Mouse (Mus musculus) CD4-positive helper T cell, adult 2 months (primary cell): Measurements from ENCODE around the gene AC134908.4.
"Not testable (repeated sequence)": the region's sequence is repeated elsewhere in the genome, so short reads cannot be mapped to it uniquely, and the experiment has no call there.

Experiments
- DNase-seq: peaks from one replicate; pipeline ENCODE4 v3.0.0-alpha.2; 2012; ENCODE audit warnings: low read depth, missing footprints, low spot score

Gene AC134908.4

DNA sequence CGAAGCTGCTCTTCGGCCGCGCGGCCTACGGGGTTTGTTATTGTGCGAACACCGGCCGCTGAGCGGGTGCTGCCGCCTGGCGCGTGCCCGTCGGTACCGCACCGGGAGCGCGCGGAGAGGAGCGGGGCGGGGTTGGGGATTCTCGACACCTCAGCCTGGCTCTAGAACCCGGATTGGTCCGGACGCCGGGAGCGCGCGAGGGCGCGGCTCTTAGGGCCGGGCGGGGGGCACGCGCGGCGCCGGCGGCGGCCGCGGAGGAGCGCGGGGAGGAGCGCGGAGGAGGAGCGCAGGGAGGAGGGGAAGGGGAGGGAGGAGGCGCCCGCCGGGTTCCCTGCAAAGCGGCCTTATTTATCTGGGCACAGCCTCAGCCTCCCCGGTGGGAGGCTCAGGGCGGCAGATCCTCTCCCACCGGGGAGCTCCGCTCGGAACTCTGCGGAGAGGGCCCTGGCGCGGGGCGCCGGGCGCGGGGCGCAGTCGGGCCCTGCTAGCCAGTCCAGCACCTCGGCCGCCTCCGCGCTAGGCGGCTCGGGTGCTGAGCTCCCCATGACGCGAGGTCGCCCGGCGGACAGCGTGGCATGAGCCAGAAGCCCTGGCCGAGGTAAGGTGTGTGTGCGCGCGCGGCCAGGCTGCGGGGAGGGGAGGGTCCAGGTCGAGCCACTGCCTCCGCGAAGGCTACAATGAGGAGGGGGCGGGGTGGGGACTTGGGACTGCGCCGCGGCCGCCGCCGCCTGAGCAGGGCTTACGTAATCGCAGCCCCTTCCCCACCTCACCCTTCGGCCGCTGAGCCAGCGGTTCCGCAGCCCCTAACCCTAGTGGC lies 13.5 kb upstream of the AC134908.4 start, which contains the start of gene Fbxl16:
Fbxl16 (plus strand) TSS at position 297 of the 817 bp plus-strand sequence.
- DNase-seq, result peak; percentile 49

DNA sequence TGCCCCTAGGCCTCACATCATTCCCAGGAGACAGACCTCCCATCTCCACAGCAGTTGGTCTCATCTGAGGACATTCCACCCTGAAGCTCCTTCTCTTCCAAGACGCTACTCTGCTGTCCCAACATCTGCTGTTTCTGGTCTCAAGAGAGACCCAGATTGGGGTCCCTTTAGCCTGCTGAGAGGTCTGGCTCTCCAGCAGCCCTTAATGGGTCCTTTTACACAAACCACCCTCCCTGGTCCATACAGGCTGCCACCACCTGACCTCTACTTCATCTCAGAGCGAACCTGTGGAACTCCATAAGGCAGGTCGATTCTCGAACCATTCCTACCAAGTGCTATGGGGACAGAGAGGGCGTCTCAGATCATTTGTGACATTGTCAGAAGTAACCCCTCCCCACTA lies 12.6 kb upstream of the AC134908.4 start:
- no peak for DNase-seq

GRCm38 (mm10) chr17:25807452-25807851 lies 12.0 kb upstream of the AC134908.4 start:
- not testable (repeated sequence) for DNase-seq

- DNase-seq, result no peak
Measured at GRCm38 (mm10) chr17:25806507-25806906, 11.0 kb upstream of the AC134908.4 start.

- no peak for DNase-seq
Measured at GRCm38 (mm10) chr17:25802825-25803517, 7.5 kb upstream of the AC134908.4 start.

- peak; percentile 82 for DNase-seq
Measured at GRCm38 (mm10) chr17:25801029-25801428, 5.6 kb upstream of the AC134908.4 start.

DNA sequence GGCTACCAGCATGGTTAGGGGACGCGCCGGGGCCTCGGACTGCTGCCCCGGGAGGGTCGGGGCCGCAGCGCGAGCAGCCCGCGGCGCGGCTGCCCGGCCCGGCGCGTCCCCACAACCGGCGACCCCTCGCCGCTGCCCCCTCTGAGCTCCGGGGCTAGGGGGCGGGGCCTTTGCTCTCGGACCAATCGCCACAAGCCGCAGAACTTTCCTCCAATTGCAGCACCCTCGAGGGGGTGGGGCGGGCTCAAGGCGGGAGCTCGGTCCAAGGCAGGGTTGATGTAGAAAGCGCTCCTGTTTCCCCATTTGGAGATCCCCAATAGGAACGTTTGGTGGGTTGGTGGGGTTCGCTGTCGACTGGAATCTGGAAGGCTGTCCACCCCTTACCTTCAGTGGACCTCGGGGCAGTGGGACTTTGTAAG lies 1.5 kb upstream of the AC134908.4 start, which contains the start of gene Metrn:
Metrn (minus strand) TSS at position 186 of the 419 bp plus-strand sequence.
- DNase-seq, result peak; percentile 84

DNA sequence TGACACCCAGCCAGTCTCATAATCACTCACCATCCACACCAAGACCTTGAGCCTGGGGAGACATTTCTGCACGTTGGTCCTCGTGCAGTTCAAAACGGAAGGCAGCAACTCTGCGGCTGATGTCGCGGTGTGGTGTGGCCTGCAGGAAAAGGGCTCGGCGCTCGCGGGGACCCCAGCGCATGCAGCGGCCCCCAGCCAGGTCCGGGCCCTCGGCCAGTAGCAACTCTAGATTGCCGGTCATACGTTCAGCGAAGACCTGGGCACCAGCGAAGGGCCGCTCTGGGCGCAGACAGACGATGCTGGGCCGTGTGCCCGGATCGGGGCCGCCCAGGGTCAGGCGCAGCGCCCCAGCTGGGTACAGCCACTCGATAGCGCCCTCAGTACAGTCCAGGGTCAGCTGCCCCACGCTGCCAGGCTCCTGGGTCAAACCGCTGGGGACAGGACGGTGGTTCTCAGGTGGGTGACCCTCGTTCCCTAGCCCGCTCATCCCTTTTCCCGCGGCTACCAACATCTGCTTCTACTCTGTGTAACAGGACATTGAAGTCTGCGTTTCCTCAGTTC lies 832 bp upstream of the AC134908.4 start:
- no peak for DNase-seq

DNA sequence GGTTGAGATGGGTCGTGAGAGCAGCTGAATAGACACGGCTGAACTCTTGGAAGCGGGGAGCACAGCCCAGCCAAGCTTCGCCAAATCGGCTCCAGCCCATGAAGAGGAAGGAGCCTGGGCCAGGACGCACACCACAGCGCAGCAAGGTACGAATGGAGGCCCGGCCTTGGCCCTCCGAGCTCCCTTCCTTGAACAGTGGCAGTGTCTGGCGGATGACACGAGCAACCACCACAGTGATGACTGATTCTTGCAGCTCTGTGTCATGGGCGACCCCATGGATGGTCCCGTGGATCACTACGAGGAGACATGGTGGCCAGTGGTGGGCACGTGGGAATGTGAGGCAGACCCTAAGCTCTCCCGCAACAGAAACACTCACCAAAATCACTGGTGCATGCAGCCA lies 461 bp downstream of the AC134908.4 start:
- no peak for DNase-seq

DNA sequence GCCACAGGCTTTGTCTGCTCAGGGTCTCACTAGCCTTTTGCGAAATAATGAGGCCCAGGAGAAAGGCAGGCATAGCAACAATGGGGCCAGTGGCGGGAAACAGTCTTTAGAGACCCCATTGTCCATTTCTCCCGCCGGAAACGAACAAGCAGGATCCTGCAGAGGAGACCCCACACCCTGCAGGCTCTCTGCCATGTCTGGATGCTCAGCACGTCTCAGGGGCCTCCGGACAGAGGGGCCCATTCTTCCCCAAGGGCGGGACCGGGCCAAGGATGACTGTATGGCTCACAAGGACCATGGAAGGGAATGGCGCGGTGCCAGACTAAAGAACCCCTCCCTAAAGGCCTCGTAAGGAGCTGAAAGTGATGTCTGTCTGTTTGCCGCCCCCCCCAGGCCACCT lies 1.3 kb downstream of the AC134908.4 start:
- DNase-seq, result no peak

- peak; percentile 88 for DNase-seq
Measured at GRCm38 (mm10) chr17:25792615-25793014, 2.8 kb downstream of the AC134908.4 start, which contains the start of gene Fam173a. Fam173a (minus strand) TSS chr17:25792901.

- DNase-seq, result peak; percentile 90
Measured at GRCm38 (mm10) chr17:25791843-25792527, 3.5 kb downstream of the AC134908.4 start.

- no peak for DNase-seq
Measured at GRCm38 (mm10) chr17:25791320-25791842, 4.1 kb downstream of the AC134908.4 start.

DNA sequence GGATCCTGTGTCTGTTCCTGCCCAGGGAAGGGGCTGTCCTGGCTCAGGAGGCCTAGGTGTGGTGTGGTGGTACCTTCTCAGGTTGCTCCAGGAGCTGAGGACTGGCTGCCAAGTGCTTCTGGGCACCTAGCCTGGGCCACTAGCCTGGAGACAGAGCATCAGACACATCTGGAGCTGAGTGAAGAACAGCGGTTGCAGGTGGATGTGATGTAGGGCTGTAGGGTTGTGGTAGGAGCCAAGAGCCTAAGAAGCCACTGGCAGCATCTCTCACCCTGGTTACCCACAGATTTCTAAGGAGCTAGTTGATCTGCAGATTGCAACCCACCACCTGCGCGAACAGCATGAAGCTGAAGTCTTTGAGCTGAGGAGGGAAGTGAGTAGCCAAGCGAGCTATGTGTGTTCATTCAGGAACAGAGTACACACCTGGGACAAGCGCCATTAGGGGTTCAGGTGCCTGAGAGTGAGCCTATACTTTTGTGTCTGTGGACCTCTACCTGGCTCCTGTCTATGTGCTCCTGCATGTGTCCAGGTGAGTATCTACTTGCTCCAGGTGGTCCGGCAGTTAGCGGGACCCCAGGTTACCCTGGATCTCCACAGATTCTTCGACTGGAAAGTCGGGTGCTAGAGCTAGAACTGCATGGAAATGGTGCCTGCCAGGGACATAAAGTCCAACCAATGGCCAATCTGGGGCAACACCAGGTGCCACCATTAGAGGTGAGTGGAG lies 8.5 kb downstream of the AC134908.4 start:
- no peak for DNase-seq

DNA sequence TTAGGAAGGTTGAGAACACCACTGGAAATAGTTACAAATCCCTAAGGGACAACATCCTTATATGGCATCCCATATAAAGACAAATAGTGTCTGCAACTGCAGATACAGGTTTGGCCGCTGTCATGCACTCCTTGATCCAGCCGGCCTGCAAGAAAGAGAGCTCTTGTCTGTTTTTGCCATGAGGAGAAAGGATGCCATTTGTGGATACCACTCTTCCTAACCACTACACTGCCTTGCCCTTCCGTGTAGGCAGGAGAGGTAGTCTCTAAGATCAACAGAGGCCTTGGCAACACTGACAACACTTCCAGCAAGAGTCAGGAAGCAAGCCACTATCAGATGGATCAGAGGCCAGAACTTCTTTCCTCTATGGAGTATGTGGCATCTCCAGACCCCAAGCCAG lies 9.2 kb downstream of the AC134908.4 start, which contains the start of gene Ccdc78:
Ccdc78 (plus strand) TSS at position 301 of the 400 bp plus-strand sequence.
- no peak for DNase-seq

DNA sequence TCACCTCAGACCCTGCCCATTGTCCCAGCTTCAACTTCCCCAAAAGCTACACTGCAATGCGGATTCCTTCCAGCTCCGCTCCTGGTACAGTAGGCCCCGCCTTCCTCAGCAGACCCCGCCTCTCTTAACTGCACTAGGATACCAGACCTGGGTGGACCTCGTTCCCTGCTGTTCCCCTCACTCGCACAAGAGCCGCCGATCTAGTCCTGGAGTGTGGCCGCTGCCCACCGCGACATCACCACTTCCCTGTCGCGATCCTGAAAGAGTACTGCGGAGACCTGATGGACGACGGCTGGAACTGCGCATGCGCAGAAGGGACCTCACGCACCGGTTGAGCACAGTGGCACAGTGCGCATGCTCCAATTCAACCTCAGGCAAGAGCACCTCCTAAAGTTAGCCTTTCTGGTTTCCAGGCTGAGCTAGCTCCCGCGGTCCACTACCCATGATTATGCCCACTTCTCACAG lies 10.1 kb downstream of the AC134908.4 start, which contains the start of gene Haghl:
Haghl (minus strand) TSS at position 393 of the 465 bp plus-strand sequence.
- peak; percentile 94 for DNase-seq

DNA sequence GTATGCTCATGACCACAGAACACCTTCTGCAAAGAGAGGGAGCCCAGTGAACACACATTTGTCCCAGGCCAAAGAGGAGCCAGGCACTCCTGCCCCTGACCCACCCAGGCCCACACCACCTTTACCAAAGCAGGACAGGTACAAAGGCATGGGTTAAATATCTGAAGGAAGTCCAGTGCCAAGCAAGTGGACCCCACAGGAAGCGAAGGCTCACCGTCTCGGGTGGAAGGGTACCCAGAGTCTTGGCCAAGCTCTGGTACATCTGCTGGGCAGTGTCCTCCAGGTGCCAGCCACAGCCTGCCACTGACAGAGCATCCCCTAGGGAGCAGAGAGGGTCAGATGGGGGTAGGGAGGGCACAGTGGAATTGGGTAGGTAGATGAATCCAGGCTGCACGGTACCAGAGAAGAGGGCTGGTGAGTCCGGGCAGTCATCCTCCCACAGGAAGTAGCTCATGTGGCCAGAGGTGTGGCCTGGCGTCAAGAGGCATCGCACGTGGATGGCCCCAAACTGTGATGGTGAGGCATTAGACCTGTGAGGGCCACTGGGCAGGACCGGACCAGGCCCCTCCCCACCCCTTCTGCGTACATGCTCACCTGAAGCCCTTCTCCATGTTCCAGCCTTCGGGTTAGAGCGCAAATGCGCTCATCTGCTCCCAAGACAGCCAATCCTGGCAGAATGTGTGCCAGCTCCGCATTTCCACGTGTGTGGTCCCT lies 11.4 kb downstream of the AC134908.4 start:
- DNase-seq, result no peak

DNA sequence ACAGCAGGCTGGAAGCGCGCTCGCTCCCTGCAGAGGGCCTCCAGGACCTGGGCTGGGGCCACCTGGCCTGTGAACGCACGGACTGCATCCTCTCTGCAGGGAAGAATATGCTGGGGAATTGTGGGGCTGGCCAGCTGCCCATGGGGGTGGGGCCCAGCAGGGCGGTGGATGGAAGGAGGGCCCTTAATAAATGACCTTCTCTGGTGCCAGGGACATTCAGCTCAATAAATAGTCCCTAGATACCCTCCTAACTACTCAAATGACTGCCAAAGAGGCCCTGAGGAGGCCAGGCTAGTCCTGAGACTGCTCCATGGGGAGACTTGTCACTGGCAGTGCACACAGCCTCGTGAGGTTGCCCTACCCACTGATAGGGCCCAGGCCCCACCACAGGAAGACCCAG lies 12.4 kb downstream of the AC134908.4 start:
- no peak for DNase-seq

DNA sequence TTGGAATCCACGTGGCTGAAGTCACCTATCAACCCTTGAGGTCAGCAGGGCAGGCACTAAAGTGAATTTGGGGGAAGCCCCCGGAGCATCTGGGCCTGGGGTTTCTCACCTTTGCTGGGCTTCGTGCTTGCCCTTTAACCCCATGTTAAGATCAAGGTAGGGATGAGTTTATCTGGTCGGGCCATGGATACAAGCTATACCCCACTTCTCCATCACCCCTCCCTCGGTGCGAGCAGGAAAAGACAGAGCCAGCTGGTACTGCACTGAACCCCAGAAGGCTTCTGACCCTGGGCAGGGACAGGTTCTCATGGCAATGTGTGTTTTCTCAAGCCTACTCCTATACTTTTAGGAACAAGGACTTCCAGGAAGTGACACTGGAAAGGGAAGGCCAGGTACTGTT lies 14.1 kb downstream of the AC134908.4 start:
- no peak for DNase-seq

GRCm38 (mm10) chr17:25777948-25778347 lies 17.5 kb downstream of the AC134908.4 start:
- no peak for DNase-seq
